Mouse (Mus musculus): ENCODE measurements around the gene Gm5737.

Gm5737 gene

GRCm38 (mm10) chr7:120811834-120812415 is at the start of gene Gm5737:
Gene Gm5737, plus strand, starts transcription at chr7:120812365.
- DNase-seq (ENCODE audit: low spot score in 2 of 2): no peak

GRCm38 (mm10) chr7:120767369-120767768 is 44.8 kb upstream of the Gm5737 start:
- DNase-seq (ENCODE audit: low spot score in 2 of 2): no peak

GRCm38 (mm10) chr7:120771389-120771788 is 40.8 kb upstream of the Gm5737 start:
- DNase-seq (ENCODE audit: low spot score in 2 of 2): no peak

- no peak for DNase-seq (ENCODE audit: low spot score in 2 of 2)
These were observed 34.2 kb upstream of the Gm5737 start for GRCm38 (mm10) chr7:120778012-120778411.

DNA sequence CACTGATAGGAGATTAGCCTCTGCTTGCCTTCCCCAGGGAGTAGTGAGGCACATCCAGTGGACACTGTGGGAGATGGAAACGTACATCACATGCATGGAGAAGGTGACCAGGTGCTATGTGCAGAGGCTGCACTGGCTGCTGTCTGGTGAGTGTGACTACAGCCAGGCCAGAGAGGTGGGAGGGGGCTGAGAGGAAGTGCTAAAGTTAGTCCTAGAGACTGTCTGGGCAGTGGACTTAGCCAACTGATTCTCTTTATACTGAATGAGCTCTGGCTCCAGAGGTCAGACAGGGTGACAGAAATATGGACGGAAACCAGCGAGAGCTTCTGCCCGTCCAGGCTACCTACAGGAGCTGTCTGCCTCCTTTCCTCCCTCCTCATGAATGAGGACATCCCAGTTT is 16.6 kb upstream of the Gm5737 start:
- DNase-seq (ENCODE audit: low spot score in 2 of 2): no peak

DNA sequence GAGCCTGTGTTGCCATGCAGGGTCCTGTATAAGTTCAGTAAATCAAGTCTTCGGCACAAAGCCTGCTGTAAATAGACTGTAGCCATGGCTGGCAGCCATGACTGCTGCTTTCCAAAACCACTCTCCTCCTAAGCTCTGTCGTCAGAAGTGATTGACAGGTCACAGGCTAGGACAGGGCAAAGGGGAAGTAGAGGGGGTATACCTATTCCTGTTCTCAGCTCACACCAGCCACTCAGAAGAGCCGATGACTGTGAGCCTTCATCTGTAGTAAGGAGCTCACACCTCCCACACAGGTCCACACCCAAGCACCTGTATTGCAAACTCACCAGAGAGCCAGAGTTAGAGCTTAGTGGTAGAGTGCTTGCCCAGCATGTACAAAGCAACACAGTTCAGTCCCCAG is 15.8 kb upstream of the Gm5737 start:
- no peak for DNase-seq (ENCODE audit: low spot score in 2 of 2)

DNA sequence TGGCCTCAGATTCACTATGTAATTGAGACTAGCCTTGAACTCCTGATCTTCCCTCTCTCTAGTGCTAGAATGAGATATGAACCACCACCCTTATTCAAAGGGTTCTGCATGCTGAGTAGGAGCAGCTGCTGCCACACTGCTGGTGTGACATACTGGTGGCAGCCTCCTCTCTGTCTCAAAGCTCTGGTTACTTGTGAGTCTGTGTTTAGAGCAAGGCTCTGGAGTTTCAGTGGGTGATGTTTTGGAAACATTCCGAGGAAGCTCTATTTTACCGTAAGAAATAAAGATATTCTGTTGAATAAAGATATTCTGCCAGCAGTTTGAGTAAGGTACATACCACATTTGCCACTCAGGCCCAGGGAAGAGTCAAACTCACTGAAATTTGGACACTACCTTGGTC is 8.9 kb upstream of the Gm5737 start:
- DNase-seq (ENCODE audit: low spot score in 2 of 2): peak in 1 of 2 experiments; percentile 13

GRCm38 (mm10) chr7:120809705-120810104 is 2.5 kb upstream of the Gm5737 start:
- DNase-seq (ENCODE audit: low spot score in 2 of 2): no peak

DNA sequence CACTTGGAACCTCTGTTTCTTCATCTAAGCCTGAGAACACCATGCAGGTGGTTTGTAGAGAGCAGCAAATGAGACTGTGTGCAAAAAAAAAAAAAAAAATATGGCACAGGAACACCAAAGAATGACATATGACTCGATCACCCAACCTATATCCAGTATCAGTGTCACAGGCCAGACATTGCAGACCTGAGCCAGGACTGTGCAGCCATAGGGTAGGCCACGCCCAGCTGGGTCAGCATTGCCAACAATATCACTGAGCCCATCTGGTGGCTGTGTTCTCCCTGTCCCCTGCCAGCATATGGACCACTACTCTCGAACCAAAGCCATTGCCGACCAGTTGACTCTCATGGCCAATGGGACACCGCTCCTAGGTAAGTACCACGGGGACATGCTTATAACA is 5.4 kb downstream of the Gm5737 start:
- no peak for DNase-seq (ENCODE audit: low spot score in 2 of 2)

- DNase-seq (ENCODE audit: low spot score in 2 of 2): no peak
These were observed 7.2 kb downstream of the Gm5737 start for GRCm38 (mm10) chr7:120819386-120819785.

GRCm38 (mm10) chr7:120823248-120823647 is 11.1 kb downstream of the Gm5737 start:
- peak; percentile 64 to 68 for DNase-seq (ENCODE audit: low spot score in 2 of 2)

GRCm38 (mm10) chr7:120825097-120825496 is 12.9 kb downstream of the Gm5737 start:
- peak in 1 of 2 experiments; percentile 52 for DNase-seq (ENCODE audit: low spot score in 2 of 2)

- DNase-seq (ENCODE audit: low spot score in 2 of 2): no peak
These were observed 14.2 kb downstream of the Gm5737 start for GRCm38 (mm10) chr7:120826408-120826807.

DNA sequence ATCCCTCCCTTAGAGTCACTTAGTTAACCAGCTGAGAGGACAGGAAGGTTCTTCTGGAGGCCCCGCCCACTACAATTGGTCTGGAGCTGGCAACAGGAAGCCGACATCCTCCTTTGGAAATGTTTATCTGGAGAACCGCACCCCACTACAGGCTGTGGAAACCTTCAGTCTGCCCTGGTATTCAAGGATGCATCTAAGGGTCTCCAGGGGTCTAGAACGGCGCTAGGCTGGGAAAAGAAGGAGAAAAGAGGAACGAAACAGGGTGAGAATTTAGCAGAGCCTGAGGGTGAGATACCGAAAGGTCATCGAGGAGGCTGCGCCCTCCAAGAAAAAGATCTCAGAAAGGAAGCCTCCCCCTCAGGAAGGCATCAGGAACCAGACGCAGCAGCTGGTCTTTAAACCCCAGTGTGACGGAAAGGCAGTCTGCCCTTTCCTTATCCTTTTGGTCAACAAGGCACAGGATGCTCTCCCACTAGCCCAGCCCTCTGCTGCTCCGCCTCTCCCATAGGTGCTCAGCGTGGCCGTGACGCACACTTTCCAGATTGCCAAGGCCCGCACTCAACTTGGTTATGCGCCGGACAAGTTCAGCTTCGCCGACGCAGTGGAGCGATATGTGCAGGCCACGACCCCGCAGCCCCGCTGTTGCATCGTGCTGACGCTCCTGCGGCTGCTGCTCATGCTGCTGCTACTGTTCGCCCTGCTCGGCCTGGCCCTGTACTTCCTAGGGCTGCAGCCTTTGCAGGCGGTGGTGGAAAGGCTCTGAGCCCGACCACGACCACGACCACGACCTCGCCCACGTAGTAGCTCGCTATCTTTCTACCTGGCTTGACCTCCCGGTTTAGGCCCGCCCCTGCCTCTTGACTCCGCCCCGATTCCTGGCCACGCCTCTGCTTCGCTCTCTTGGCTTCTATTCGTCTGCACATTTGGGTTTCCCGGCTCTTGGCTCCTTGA is 18.5 kb downstream of the Gm5737 start:
- DNase-seq (ENCODE audit: low spot score in 2 of 2): peak; percentile 54 to 63

DNA sequence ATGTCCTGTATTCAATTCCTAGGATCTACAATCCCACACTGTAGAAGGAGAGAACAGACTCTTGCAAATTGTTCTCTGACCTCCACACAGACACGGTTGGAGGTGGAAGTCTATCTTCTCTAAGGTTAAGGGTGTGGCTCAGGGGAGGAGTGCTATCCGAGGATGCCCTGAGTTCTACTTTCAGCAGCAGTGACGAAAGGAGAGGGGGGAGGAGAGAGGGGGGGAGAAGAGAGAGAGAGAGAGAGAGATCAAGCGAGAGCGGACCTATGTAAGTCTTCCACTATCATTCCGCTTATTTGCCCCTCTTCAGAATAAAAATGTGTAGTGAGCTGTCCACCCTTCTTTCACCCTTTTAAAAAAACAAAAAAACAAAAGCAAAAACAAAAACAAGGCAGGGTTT is 22.3 kb downstream of the Gm5737 start:
- DNase-seq (ENCODE audit: low spot score in 2 of 2): no peak

GRCm38 (mm10) chr7:120834863-120835372 is 22.8 kb downstream of the Gm5737 start:
- peak; percentile 57 to 74 for DNase-seq (ENCODE audit: low spot score in 2 of 2)

- peak; percentile 99 to 100 for DNase-seq (ENCODE audit: low spot score in 2 of 2)
These were observed 23.5 kb downstream of the Gm5737 start for GRCm38 (mm10) chr7:120835449-120836359.

DNA sequence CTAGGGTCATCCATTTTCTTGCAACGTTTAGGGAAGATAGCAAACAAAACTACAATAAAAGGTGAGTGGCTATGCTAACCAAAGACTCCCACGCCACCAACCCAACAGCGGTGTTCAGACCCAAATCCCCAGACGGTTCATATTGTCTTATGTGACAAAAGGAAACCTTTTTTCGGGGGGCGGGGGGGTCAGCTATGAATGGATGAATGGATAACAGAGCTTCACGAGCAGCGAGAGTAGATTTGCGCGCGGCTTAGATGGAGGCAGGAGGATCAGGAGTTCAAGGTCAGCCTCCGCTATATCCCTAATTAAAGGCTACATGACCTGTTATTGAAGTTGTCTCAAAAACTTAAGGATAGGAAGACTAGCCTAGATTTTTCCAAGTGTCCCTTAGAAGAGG is 24.2 kb downstream of the Gm5737 start:
- DNase-seq (ENCODE audit: low spot score in 2 of 2): no peak

GRCm38 (mm10) chr7:120838436-120839160 is 26.4 kb downstream of the Gm5737 start:
- no peak for DNase-seq (ENCODE audit: low spot score in 2 of 2)

DNA sequence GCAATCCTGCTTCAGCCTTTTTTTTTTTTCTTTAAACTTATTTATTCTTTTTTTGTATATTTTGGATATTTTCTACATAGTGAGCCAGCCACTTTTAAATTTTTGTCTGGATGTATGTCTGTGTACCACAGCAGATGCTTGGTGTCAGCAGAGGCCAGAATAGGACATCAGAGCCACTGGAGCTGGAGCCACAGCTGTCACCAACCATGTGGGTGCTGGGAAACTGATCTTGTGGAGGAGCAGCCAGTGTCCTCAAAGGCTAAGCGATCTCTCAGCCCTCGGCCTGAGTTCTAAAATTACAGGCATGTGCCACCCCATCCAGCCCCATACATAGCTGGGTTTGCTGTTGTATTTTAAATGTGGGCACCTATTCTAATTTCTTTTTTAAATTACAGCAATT is 27.6 kb downstream of the Gm5737 start:
- DNase-seq (ENCODE audit: low spot score in 2 of 2): no peak
